Mouse (Mus musculus) stomach, postnatal 0 days (tissue): ENCODE measurements around the gene Cntn5. TPM values are rescaled to one million over a fixed set of nuclear protein-coding genes. Genes with fewer than 3 reads are reported as not detected.

Source experiments
- ATAC-seq: fragments of 200-750 bp; cut with Nextera tagmentation; 2 replicates; pipeline ENCODE4 v1.8.0; 2017; ENCODE audit not compliant: low FRiP score, low TSS enrichment
- DNase-seq: peaks from one replicate; pipeline ENCODE4 v3.0.0-alpha.2; 2016; ENCODE audit warnings: low spot score
- H3K27ac ChIP-seq: fragments of 300-500 bp; sonication (generic); replicated peaks from 2 replicates; pipeline ENCODE4 v1.5.1; 2014; ENCODE audit warnings: mild to moderate bottlenecking, control low read depth
- H3K27me3 ChIP-seq: fragments of 300-500 bp; sonication (generic); 2 replicates; pipeline ENCODE4 v1.6.1; 2014; ENCODE audit warnings: low read length; ENCODE audit not compliant: control insufficient read depth, insufficient read depth
- H3K36me3 ChIP-seq: fragments of 300-500 bp; sonication (generic); 2 replicates; pipeline ENCODE4 v1.6.1; 2014; ENCODE audit warnings: low read length, mixed read lengths; ENCODE audit not compliant: control insufficient read depth, insufficient read depth
- H3K4me1 ChIP-seq: fragments of 300-500 bp; sonication (generic); replicated peaks from 2 replicates; pipeline ENCODE4 v1.6.1; 2014; ENCODE audit warnings: antibody characterized with exemption; ENCODE audit not compliant: control insufficient read depth, insufficient read depth
- H3K4me2 ChIP-seq: fragments of 300-500 bp; sonication (generic); replicated peaks from 2 replicates; pipeline ENCODE4 v1.6.1; 2014; ENCODE audit warnings: low read depth, mild to moderate bottlenecking, control low read depth, moderate library complexity
- H3K4me3 ChIP-seq: fragments of 300-500 bp; sonication (generic); 2 replicates; pipeline ENCODE4 v1.5.1; 2014; ENCODE audit warnings: low read depth, low read length, control low read depth
- H3K9ac ChIP-seq: fragments of 300-500 bp; sonication (generic); 2 replicates; pipeline ENCODE4 v1.6.1; 2014; ENCODE audit warnings: mild to moderate bottlenecking, low read length, control low read depth, mixed read lengths
- H3K9me3 ChIP-seq: fragments of 300-500 bp; sonication (generic); 2 replicates; pipeline ENCODE4 v1.6.1; 2016; ENCODE audit warnings: low read length; ENCODE audit not compliant: control insufficient read depth
- CTCF ChIP-seq: IDR thresholded peaks from 2 replicates; pipeline ENCODE4 v1.5.1; 2016; ENCODE audit warnings: antibody characterized with exemption, low read depth, mild to moderate bottlenecking, moderate library complexity
- EP300 ChIP-seq: optimal IDR thresholded peaks from 2 replicates; pipeline ENCODE3; 2016; ENCODE audit warnings: antibody characterized with exemption
- WGBS: fragments of 180-500 bp; shearing (Covaris S2); extraction: QIAGEN DNeasy Blood & Tissue Kit; methylation state at CpG from one replicate; pipeline ENCODE4 v1.1.7; 2014; 5-methylcytosine and 5-hydroxymethylcytosine counted together
- polyA plus RNA-seq: library from polyadenylated mRNA; unstranded; fragments of >200 nt; fragmentation: Nextera tagmentation; extraction: Ambion mirVana; gene quantifications from 2 replicates; pipeline ENCODE4 v1.2.1, GENCODE M21; 2015

Cntn5 gene
- polyA plus RNA-seq, 1 experiment from 2014 or later: 0.49 TPM

- 78% methylated on average over 3 of the region's 3 CpGs for WGBS
- Histone ChIP-seq H3K4me3 (no peak overlapping the region), H3K4me2 (no peak overlapping the region), H3K27me3 (no peaks in the 10 kb centered on the region), H3K9me3 (no peaks in the 10 kb centered on the region), H3K9ac (no peak overlapping the region), H3K4me1 (no peaks in the 10 kb centered on the region), H3K27ac (no peak overlapping the region), H3K36me3 (no peaks in the 10 kb centered on the region)
- ATAC-seq: no peak
- no peak for TF ChIP-seq CTCF
- no peak for TF ChIP-seq EP300
- no peak for DNase-seq
Measured at GRCm38 (mm10) chr9:10448987-10449563, 455.5 kb downstream of the Cntn5 start.

DNA sequence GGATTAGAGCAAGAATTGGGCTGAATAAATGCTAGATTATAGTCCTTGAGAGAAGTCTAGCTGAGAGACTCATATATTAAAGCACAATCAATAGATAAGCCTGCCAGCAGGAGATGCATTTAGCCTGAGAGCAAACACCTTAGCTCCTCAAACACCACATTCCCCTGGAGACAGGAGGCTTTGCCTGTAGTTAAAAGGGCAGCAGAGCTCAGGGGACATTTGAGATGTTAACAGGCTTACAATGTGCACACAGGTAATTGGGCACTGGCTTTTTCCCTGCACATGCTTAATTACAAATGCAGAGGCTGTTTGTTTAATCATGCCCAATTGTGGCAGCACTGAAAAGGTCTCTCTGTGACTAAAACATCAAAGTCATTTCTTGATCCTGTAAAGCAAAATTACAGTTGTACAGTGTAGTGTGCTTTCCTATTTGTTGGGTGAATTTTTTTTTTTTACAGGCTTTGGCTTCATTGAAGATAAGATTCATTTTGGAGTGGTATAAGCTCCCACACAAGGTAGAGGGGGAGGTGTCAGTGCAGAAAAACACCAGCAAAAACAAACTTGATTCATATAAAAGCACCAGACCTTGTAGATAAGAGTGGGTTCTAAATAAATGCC, 457.2 kb downstream of the Cntn5 start:
- Histone ChIP-seq H3K9ac (no peak overlapping the region), H3K4me3 (no peak overlapping the region), H3K4me2 (no peak overlapping the region), H3K4me1 (no peaks in the 10 kb centered on the region), H3K36me3 (no peaks in the 10 kb centered on the region), H3K27ac (no peak overlapping the region), H3K27me3 (no peaks in the 10 kb centered on the region), H3K9me3 (no peaks in the 10 kb centered on the region)
- no peak for ATAC-seq
- TF ChIP-seq CTCF (no peak), EP300 (no peak)
- DNase-seq: no peak

DNA sequence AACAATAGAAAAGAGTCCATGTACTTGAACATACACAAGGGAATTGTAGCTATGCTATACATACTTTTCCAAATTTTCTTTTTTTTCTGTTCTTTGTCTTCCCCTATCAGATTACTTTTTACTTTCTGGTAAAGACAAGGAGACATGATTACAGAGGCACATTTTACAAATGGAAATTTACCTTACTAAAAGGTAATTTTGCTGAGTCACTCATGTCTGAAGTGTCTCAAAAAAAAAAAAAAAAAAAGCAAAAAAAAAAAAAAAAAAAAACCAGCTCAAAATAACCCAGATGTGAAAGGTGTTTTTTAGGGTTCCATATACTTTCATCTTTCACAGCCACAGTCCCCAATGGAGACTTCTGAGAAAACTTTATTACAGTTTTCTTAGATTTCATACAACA, 492.5 kb downstream of the Cntn5 start:
- DNase-seq: no peak

DNA sequence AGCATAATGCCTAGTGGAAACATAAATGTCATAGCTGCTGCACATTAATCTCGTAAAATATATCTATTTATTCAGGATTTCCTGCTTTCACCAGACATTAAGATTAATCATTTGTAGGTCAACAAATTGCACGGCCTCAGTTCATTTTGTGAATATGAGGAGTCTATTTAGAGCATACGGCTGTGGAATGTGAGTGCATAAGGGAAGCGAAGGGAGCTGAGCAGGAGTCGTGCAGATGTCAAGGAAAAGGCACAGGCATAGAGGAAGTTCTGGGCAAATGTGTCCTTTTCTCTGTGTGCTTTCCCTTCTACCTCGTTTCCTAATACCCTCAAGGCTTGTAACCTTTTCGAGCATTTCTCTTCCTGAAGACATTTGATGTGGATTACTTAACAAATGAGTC, 504.5 kb downstream of the Cntn5 start:
- Histone ChIP-seq H3K27me3 (no peaks in the 10 kb centered on the region), H3K27ac (no peak overlapping the region), H3K4me1 (no peaks in the 10 kb centered on the region), H3K4me2 (no peak overlapping the region), H3K36me3 (no peaks in the 10 kb centered on the region), H3K9ac (no peak overlapping the region), H3K9me3 (no peaks in the 10 kb centered on the region), H3K4me3 (no peak overlapping the region)
- ATAC-seq (no peak), DNase-seq (no peak)
- 20% methylated on average over 7 of the region's 7 CpGs for WGBS
- TF ChIP-seq EP300: no peak

More for the DNA sequence above, 492.5 kb downstream of the Cntn5 start:
- Histone ChIP-seq H3K4me1 (no peaks in the 10 kb centered on the region), H3K27ac (no peak overlapping the region), H3K9ac (no peak overlapping the region), H3K4me3 (no peak overlapping the region), H3K36me3 (no peaks in the 10 kb centered on the region), H3K9me3 (no peaks in the 10 kb centered on the region), H3K4me2 (no peak overlapping the region), H3K27me3 (no peaks in the 10 kb centered on the region)
- no peak for TF ChIP-seq CTCF
- TF ChIP-seq EP300: no peak
- ATAC-seq: no peak

- Histone ChIP-seq H3K27me3 (no peaks in the 10 kb centered on the region), H3K27ac (no peak overlapping the region), H3K4me3 (no peak overlapping the region), H3K36me3 (no peaks in the 10 kb centered on the region), H3K4me1 (no peaks in the 10 kb centered on the region), H3K9me3 (no peaks in the 10 kb centered on the region), H3K9ac (no peak overlapping the region), H3K4me2 (no peak overlapping the region)
- ATAC-seq (no peak), DNase-seq (no peak)
- no peak for TF ChIP-seq EP300
- no peak for TF ChIP-seq CTCF
- WGBS: 87% methylated on average over 2 of the region's 2 CpGs
Measured at GRCm38 (mm10) chr9:10389863-10390262, 514.7 kb downstream of the Cntn5 start.

DNA sequence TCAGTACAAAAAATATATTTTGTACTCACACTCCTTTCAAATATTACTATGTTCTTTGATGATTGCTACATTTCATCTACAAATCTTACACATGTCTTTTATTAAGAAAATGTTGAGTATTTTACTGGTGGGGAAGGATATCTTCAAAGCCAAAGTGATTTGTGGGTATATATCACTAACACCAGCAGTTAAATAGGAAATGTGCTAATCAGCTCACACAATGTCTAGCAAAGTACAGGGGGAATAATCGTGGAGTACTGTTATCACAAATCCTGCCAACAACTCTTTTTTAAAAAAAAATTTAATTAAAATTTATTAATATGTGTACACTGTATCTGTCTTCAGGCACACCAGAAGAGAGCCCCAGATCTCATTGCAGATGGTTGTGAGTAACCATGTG, 520.1 kb downstream of the Cntn5 start:
- H3K36me3 ChIP-seq: no peaks in the 10 kb centered on the region
- 81% methylated on average over 1 of the region's 1 CpGs for WGBS

More for the DNA sequence above, 520.1 kb downstream of the Cntn5 start:
- TF ChIP-seq EP300 (no peak), CTCF (no peak)
- ATAC-seq (no peak), DNase-seq (no peak)
- H3K27me3 ChIP-seq: no peaks in the 10 kb centered on the region
- H3K4me3 ChIP-seq: no peak overlapping the region
- no peaks in the 10 kb centered on the region for H3K9me3 ChIP-seq
- no peak overlapping the region for H3K9ac ChIP-seq
- no peak overlapping the region for H3K27ac ChIP-seq
- no peaks in the 10 kb centered on the region for H3K4me1 ChIP-seq
- H3K4me2 ChIP-seq: no peak overlapping the region
